Mouse (Mus musculus): ENCODE results near the gene Mst1. TPM values are rescaled to one million over a fixed set of nuclear protein-coding genes. Genes with fewer than 3 reads are reported as not detected.

Gene Mst1
- polyA plus RNA-seq, 1 experiment = 3.5 TPM

- no peaks in the 10 kb centered on the region for H3K27me3 ChIP-seq (ENCODE audit: control insufficient read depth, insufficient read depth, low read length)
- H3K4me1 ChIP-seq (replicated peaks; ENCODE audit: control insufficient read depth, insufficient read depth, low read length) = no peaks in the 10 kb centered on the region
- DNase-seq = no peak
- TF ChIP-seq CTCF (IDR thresholded peaks at IDR 0.05; ENCODE audit: borderline replicate concordance, control insufficient read depth, extremely low read depth, insufficient read depth, low read length, poor library complexity) = no peak
- TF ChIP-seq POLR2A (IDR thresholded peaks at IDR 0.05; ENCODE audit: control insufficient read depth, extremely low read depth, insufficient read depth, low read length, poor library complexity) = no peak
- H3K27ac ChIP-seq (ENCODE audit: control insufficient read depth, insufficient read depth, low read length) = no peak overlapping the region
- H3K36me3 ChIP-seq (ENCODE audit: control insufficient read depth, insufficient read depth, low read length) = peaks cover 9% of the 10 kb centered on the region; the same call in 1 of the 2 replicates
- 96% methylated on average over 7 of the region's 7 CpGs for WGBS
- no peak overlapping the region for H3K4me3 ChIP-seq (ENCODE audit: control insufficient read depth, insufficient read depth, low read length)
These were observed 13.0 kb upstream of the Mst1 start for GRCm38 (mm10) chr9:108067199-108067598.

GRCm38 (mm10) chr9:108067900-108068299, 12.3 kb upstream of the Mst1 start:
- Histone ChIP-seq H3K27me3 (ENCODE audit: control insufficient read depth, insufficient read depth, low read length) (no peaks in the 10 kb centered on the region), H3K27ac (ENCODE audit: control insufficient read depth, insufficient read depth, low read length) (no peak overlapping the region), H3K36me3 (ENCODE audit: control insufficient read depth, insufficient read depth, low read length) (peaks cover 9% of the 10 kb centered on the region; the same call in 1 of the 2 replicates), H3K4me3 (ENCODE audit: control insufficient read depth, insufficient read depth, low read length) (no peak overlapping the region), H3K4me1 (replicated peaks; ENCODE audit: control insufficient read depth, insufficient read depth, low read length) (no peaks in the 10 kb centered on the region)
- TF ChIP-seq POLR2A (IDR thresholded peaks at IDR 0.05; ENCODE audit: control insufficient read depth, extremely low read depth, insufficient read depth, low read length, poor library complexity) (no peak), CTCF (IDR thresholded peaks at IDR 0.05; ENCODE audit: borderline replicate concordance, control insufficient read depth, extremely low read depth, insufficient read depth, low read length, poor library complexity) (0 out of 2 replicates have a peak, but pooled peaks have one; percentile 18)
- 38% methylated on average over 8 of the region's 8 CpGs for WGBS
- DNase-seq = peak; percentile 82

- no peak for TF ChIP-seq CTCF (IDR thresholded peaks at IDR 0.05; ENCODE audit: borderline replicate concordance, control insufficient read depth, extremely low read depth, insufficient read depth, low read length, poor library complexity)
- TF ChIP-seq POLR2A (IDR thresholded peaks at IDR 0.05; ENCODE audit: control insufficient read depth, extremely low read depth, insufficient read depth, low read length, poor library complexity) = no peak
- H3K36me3 ChIP-seq (ENCODE audit: control insufficient read depth, insufficient read depth, low read length) = peaks cover 6% of the 10 kb centered on the region; the same call in 1 of the 2 replicates
- H3K4me3 ChIP-seq (ENCODE audit: control insufficient read depth, insufficient read depth, low read length) = no peak overlapping the region
- DNase-seq = no peak
- no peak overlapping the region for H3K27ac ChIP-seq (ENCODE audit: control insufficient read depth, insufficient read depth, low read length)
- H3K27me3 ChIP-seq (ENCODE audit: control insufficient read depth, insufficient read depth, low read length) = no peaks in the 10 kb centered on the region
- no peaks in the 10 kb centered on the region for H3K4me1 ChIP-seq (replicated peaks; ENCODE audit: control insufficient read depth, insufficient read depth, low read length)
- 95% methylated on average over 9 of the region's 9 CpGs for WGBS
These were observed 11.2 kb upstream of the Mst1 start for GRCm38 (mm10) chr9:108069007-108069406.

- H3K36me3 ChIP-seq (ENCODE audit: control insufficient read depth, insufficient read depth, low read length) = peaks cover 6% of the 10 kb centered on the region; the same call in 1 of the 2 replicates
- no peak overlapping the region for H3K4me3 ChIP-seq (ENCODE audit: control insufficient read depth, insufficient read depth, low read length)
- no peaks in the 10 kb centered on the region for H3K4me1 ChIP-seq (replicated peaks; ENCODE audit: control insufficient read depth, insufficient read depth, low read length)
- TF ChIP-seq POLR2A (IDR thresholded peaks at IDR 0.05; ENCODE audit: control insufficient read depth, extremely low read depth, insufficient read depth, low read length, poor library complexity) (no peak), CTCF (IDR thresholded peaks at IDR 0.05; ENCODE audit: borderline replicate concordance, control insufficient read depth, extremely low read depth, insufficient read depth, low read length, poor library complexity) (no peak)
- no peaks in the 10 kb centered on the region for H3K27me3 ChIP-seq (ENCODE audit: control insufficient read depth, insufficient read depth, low read length)
- WGBS = 96% methylated on average over 7 of the region's 7 CpGs
- H3K27ac ChIP-seq (ENCODE audit: control insufficient read depth, insufficient read depth, low read length) = no peak overlapping the region
- DNase-seq = no peak
These were observed 10.7 kb upstream of the Mst1 start for GRCm38 (mm10) chr9:108069529-108069928.

GRCm38 (mm10) chr9:108071801-108072200, 8.4 kb upstream of the Mst1 start:
- H3K4me3 ChIP-seq (ENCODE audit: control insufficient read depth, insufficient read depth, low read length) = no peak overlapping the region
- peaks cover 6% of the 10 kb centered on the region; the same call in 1 of the 2 replicates for H3K36me3 ChIP-seq (ENCODE audit: control insufficient read depth, insufficient read depth, low read length)
- WGBS = 91% methylated on average over 4 of the region's 4 CpGs
- no peaks in the 10 kb centered on the region for H3K4me1 ChIP-seq (replicated peaks; ENCODE audit: control insufficient read depth, insufficient read depth, low read length)
- no peak overlapping the region for H3K27ac ChIP-seq (ENCODE audit: control insufficient read depth, insufficient read depth, low read length)
- H3K27me3 ChIP-seq (ENCODE audit: control insufficient read depth, insufficient read depth, low read length) = no peaks in the 10 kb centered on the region
- TF ChIP-seq CTCF (IDR thresholded peaks at IDR 0.05; ENCODE audit: borderline replicate concordance, control insufficient read depth, extremely low read depth, insufficient read depth, low read length, poor library complexity) (no peak), POLR2A (IDR thresholded peaks at IDR 0.05; ENCODE audit: control insufficient read depth, extremely low read depth, insufficient read depth, low read length, poor library complexity) (no peak)
- DNase-seq = no peak

GRCm38 (mm10) chr9:108072481-108072924, 7.7 kb upstream of the Mst1 start:
- no peaks in the 10 kb centered on the region for H3K4me1 ChIP-seq (replicated peaks; ENCODE audit: control insufficient read depth, insufficient read depth, low read length)
- TF ChIP-seq POLR2A (IDR thresholded peaks at IDR 0.05; ENCODE audit: control insufficient read depth, extremely low read depth, insufficient read depth, low read length, poor library complexity) (no peak), CTCF (IDR thresholded peaks at IDR 0.05; ENCODE audit: borderline replicate concordance, control insufficient read depth, extremely low read depth, insufficient read depth, low read length, poor library complexity) (no peak)
- WGBS = 94% methylated on average over 9 of the region's 9 CpGs
- peaks cover 6% of the 10 kb centered on the region; the same call in 1 of the 2 replicates for H3K36me3 ChIP-seq (ENCODE audit: control insufficient read depth, insufficient read depth, low read length)
- no peak for DNase-seq
- no peak overlapping the region for H3K27ac ChIP-seq (ENCODE audit: control insufficient read depth, insufficient read depth, low read length)
- H3K4me3 ChIP-seq (ENCODE audit: control insufficient read depth, insufficient read depth, low read length) = no peak overlapping the region
- H3K27me3 ChIP-seq (ENCODE audit: control insufficient read depth, insufficient read depth, low read length) = no peaks in the 10 kb centered on the region

All from thymus, adult 2 months (tissue).